Mouse (Mus musculus): ENCODE measurements around the gene Fcmr.

GRCm38 (mm10) chr1:130844516-130844915 lies 21.0 kb upstream of the Fcmr start:
- TF ChIP-seq GATA1 (IDR thresholded peaks at IDR 0.05; ENCODE audit: low read length) (no peak), TAL1 (IDR thresholded peaks at IDR 0.05; ENCODE audit: low read length) (no peak)

Data from erythroblast, embryonic 14.5 days (primary cell).